12 mouse cellular contexts compared by ENCODE assay signal in the genomic region with DNA sequence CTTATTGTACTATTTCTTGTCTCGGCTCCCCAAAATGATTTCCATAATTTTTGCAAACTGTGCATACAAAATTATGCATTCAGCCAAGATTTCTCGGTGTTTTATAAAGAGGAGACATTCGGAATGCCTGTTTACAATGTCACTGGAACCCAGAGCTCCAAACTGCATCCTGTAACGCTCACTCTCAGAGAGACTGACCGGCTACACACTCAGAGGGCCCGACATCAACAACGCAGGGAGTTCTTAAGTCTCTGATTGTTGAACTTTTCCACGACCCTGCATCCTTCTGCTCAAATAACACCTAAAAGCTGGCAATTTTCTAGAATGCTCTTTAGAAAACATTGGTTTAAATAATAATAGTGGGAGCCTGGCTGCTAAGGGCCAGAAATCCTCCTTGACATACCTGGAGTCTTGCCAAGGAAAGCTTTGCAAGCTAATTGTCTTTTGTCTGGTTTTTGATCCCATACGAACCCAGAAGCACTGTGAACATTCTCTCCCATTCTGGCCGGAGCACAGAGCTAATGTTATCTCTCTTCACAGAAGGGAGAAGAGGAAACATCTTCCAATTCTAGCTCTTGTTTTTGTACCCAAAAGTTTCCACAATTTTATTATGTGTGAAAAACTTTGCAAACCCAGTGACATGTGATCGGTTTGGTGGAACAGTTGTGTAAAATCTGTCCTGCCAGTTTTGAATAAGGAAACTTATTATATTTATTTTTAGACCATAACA. TPM values are rescaled to one million over a fixed set of nuclear protein-coding genes. Genes with fewer than 3 reads are reported as not detected.
DNase-seq lines count a peak whose midpoint lies in the region; ATAC-seq and TF ChIP-seq lines count a peak whose summit lies in the region.
"Had no signal": no experiment of that assay in that cellular context is flagged by ENCODE, and none has a peak within 500 bp of the region (broad histone marks: within the 10 kb centered on the region; RNA-seq: fewer than 3 reads in every experiment).

No protein-coding gene starts in this region.

- peaks cover 4% of the 10 kb centered on the region for H3K4me1 ChIP-seq in heart, adult 2 months (ENCODE audit: control insufficient read depth, insufficient read depth, low read length)
- peaks cover 8% of the 10 kb centered on the region; the same call in 1 of the 2 replicates for H3K4me1 ChIP-seq in midbrain, embryonic 12.5 days
- H3K4me1 ChIP-seq in midbrain, embryonic 10.5 days: no peaks in the 10 kb centered on the region
- H3K4me1 ChIP-seq in heart, embryonic 15.5 days (replicated peaks): peaks cover 15% of the 10 kb centered on the region
- 0 out of 2 replicates have a peak, but pooled peaks cover 5% of the 10 kb centered on the region for H3K4me1 ChIP-seq in midbrain, postnatal 0 days (ENCODE audit: insufficient read depth, low read length)
- H3K4me1 ChIP-seq: liver, embryonic 15.5 days had no signal

- no peaks in the 10 kb centered on the region for H3K27me3 ChIP-seq in heart, adult 2 months (ENCODE audit: control insufficient read depth, insufficient read depth, low read length)
- no peaks in the 10 kb centered on the region for H3K27me3 ChIP-seq in midbrain, embryonic 12.5 days
- no peaks in the 10 kb centered on the region for H3K27me3 ChIP-seq in midbrain, embryonic 10.5 days (ENCODE audit: low read depth, poor library complexity, severe bottlenecking)
- no peaks in the 10 kb centered on the region for H3K27me3 ChIP-seq in heart, embryonic 15.5 days
- H3K27me3 ChIP-seq in midbrain, postnatal 0 days (ENCODE audit: insufficient read depth, low read length): no peaks in the 10 kb centered on the region
- H3K27me3 ChIP-seq: liver, embryonic 15.5 days had no signal

- TF ChIP-seq POLR2A in heart, adult 2 months (IDR thresholded peaks at IDR 0.05; ENCODE audit: insufficient read depth, low read depth, low read length): no peak

- H3K36me3 ChIP-seq in heart, adult 2 months (ENCODE audit: control insufficient read depth, insufficient read depth, low read length): 0 out of 2 replicates have a peak, but pooled peaks cover 4% of the 10 kb centered on the region
- no peaks in the 10 kb centered on the region for H3K36me3 ChIP-seq in midbrain, embryonic 12.5 days
- H3K36me3 ChIP-seq in midbrain, embryonic 10.5 days: no peaks in the 10 kb centered on the region
- no peaks in the 10 kb centered on the region for H3K36me3 ChIP-seq in heart, embryonic 15.5 days
- H3K36me3 ChIP-seq in midbrain, postnatal 0 days (ENCODE audit: insufficient read depth, low read length): no peaks in the 10 kb centered on the region
- H3K36me3 ChIP-seq: liver, embryonic 15.5 days had no signal

- TF ChIP-seq CTCF in heart, adult 2 months (IDR thresholded peaks at IDR 0.05): no peak
- TF ChIP-seq CTCF in midbrain, postnatal 0 days (IDR thresholded peaks at IDR 0.05): no peak

- ATAC-seq in midbrain, embryonic 12.5 days (ENCODE audit: low FRiP score, low read depth): no peak
- peak; percentile 55 for ATAC-seq in heart, embryonic 15.5 days (replicated peaks; ENCODE audit: insufficient number of reproducible peaks, insufficient read depth, low FRiP score, low read depth)
- ATAC-seq in midbrain, postnatal 0 days (ENCODE audit: low FRiP score): no peak
- ATAC-seq: CD4-positive, CD25-positive, alpha-beta regulatory T cell, adult 4 months had no signal

- H3K4me3 ChIP-seq in heart, adult 2 months: no peak overlapping the region
- H3K4me3 ChIP-seq in midbrain, embryonic 12.5 days: no peak overlapping the region
- no peak overlapping the region for H3K4me3 ChIP-seq in midbrain, embryonic 10.5 days
- no peak overlapping the region for H3K4me3 ChIP-seq in heart, embryonic 15.5 days
- H3K4me3 ChIP-seq in midbrain, postnatal 0 days (ENCODE audit: low read depth, low read length): no peak overlapping the region
- H3K4me3 ChIP-seq: erythroblast, embryonic 14.5 days; liver, embryonic 15.5 days had no signal

- H3K27ac ChIP-seq in heart, adult 2 months: peak overlapping the region; percentile 53
- H3K27ac ChIP-seq in midbrain, embryonic 12.5 days (replicated peaks): 0 out of 2 replicates have a peak overlapping the region, but pooled peaks have one; percentile 4
- no peak overlapping the region for H3K27ac ChIP-seq in midbrain, embryonic 10.5 days (replicated peaks)
- H3K27ac ChIP-seq in heart, embryonic 15.5 days: peak overlapping the region; percentile 69
- no peak overlapping the region for H3K27ac ChIP-seq in midbrain, postnatal 0 days (ENCODE audit: low read depth, low read length)
- H3K27ac ChIP-seq: liver, embryonic 15.5 days had no signal

- H3K9me3 ChIP-seq in midbrain, embryonic 12.5 days: no peaks in the 10 kb centered on the region
- H3K9me3 ChIP-seq in midbrain, embryonic 10.5 days (replicated peaks): no peaks in the 10 kb centered on the region
- H3K9me3 ChIP-seq in heart, embryonic 15.5 days (replicated peaks): no peaks in the 10 kb centered on the region
- no peaks in the 10 kb centered on the region for H3K9me3 ChIP-seq in midbrain, postnatal 0 days (ENCODE audit: low read length)
- H3K9me3 ChIP-seq: liver, embryonic 15.5 days had no signal

- DNase-seq in heart, adult 2 months: peak in 1 of 2 experiments; percentile 21
- no peak for DNase-seq in heart, postnatal 25 days (ENCODE audit: low spot score)
- no peak for DNase-seq in midbrain, embryonic 10.5 days (ENCODE audit: low spot score)
- peak; percentile 32 for DNase-seq in midbrain, postnatal 0 days (ENCODE audit: low spot score)
- DNase-seq in layer of hippocampus, adult 9-10 months (ENCODE audit: low spot score): no peak
- DNase-seq: cerebellum, postnatal 25 days; gastrocnemius, postnatal 25 days had no signal

- intact Hi-C loops in heart, adult 2 months (cut with DNase I): loop anchor here (10.0 kb wide), 1 partner anchor 195 kb away; the partner anchor contains the start of genes Fkbp14 and Plekha8
- intact Hi-C loops in heart, postnatal 25 days (cut with DNase I): loop anchor here (10.0 kb wide), 1 partner anchor 185 kb away; no protein-coding TSS in a partner anchor

- H3K4me2 ChIP-seq in midbrain, embryonic 12.5 days (replicated peaks): no peak overlapping the region
- H3K4me2 ChIP-seq in heart, embryonic 15.5 days: no peak overlapping the region
- no peak overlapping the region for H3K4me2 ChIP-seq in midbrain, postnatal 0 days (ENCODE audit: low read depth, low read length, poor library complexity, severe bottlenecking)
- H3K4me2 ChIP-seq: liver, embryonic 15.5 days had no signal

- H3K9ac ChIP-seq in heart, adult 2 months (ENCODE audit: low read depth, low read length): no peak overlapping the region
- no peak overlapping the region for H3K9ac ChIP-seq in midbrain, embryonic 12.5 days (replicated peaks)
- no peak overlapping the region for H3K9ac ChIP-seq in heart, embryonic 15.5 days
- H3K9ac ChIP-seq in midbrain, postnatal 0 days (replicated peaks; ENCODE audit: low read length, poor library complexity, severe bottlenecking): no peak overlapping the region
- H3K9ac ChIP-seq: liver, embryonic 15.5 days had no signal

- no peak for TF ChIP-seq EP300 in heart, adult 2 months (IDR thresholded peaks at IDR 0.05; ENCODE audit: insufficient read depth, low read depth, low read length)

- no peaks in the 10 kb centered on the region for H3K79me2 ChIP-seq in heart, adult 2 months (replicated peaks; ENCODE audit: control insufficient read depth, insufficient read depth, low read length)

- WGBS in heart, adult 2 months: 23% methylated on average over 11 of the region's 11 CpGs
- 60% methylated on average over 11 of the region's 11 CpGs for WGBS in midbrain, embryonic 12.5 days
- WGBS in midbrain, embryonic 10.5 days: 77% methylated on average over 11 of the region's 11 CpGs
- WGBS in heart, embryonic 15.5 days: 39% methylated on average over 11 of the region's 11 CpGs
- WGBS in midbrain, postnatal 0 days: 39% methylated on average over 11 of the region's 11 CpGs

RNA-seq across cellular contexts. Expression of gene Wipf3, which starts 30.0 kb away (rescaled TPM):
- 10 to 100 TPM; 26.3 to 47.2 TPM for total RNA-seq in heart, adult 2 months (2021)
- 12.2 and 14.0 TPM in 2 replicates for polyA plus RNA-seq in heart, adult 2 months (2012; rRNA removed)
- 10 to 100 TPM; 29.9 to 42.3 TPM for total RNA-seq in heart, postnatal 25 days (2021)
- 0.89 and 1.3 TPM in 2 replicates for polyA plus RNA-seq in midbrain, embryonic 12.5 days (2016; fragmentation: Nextera tagmentation; extraction: Ambion mirVana)
- 0.30 and 0.50 TPM in 2 replicates for polyA plus RNA-seq in midbrain, embryonic 10.5 days (2016; fragmentation: Nextera tagmentation; extraction: Ambion mirVana)
- polyA plus RNA-seq in heart, embryonic 15.5 days (2015; fragmentation: Nextera tagmentation; extraction: Ambion mirVana): 3.3 and 3.4 TPM in 2 replicates
- 4.5 and 5.9 TPM in 2 replicates for total RNA-seq in midbrain, postnatal 0 days (2014; rRNA removed)
- 1.3 and 1.7 TPM in 2 replicates for polyA plus RNA-seq in midbrain, postnatal 0 days (2015; fragmentation: Nextera tagmentation; extraction: Ambion mirVana)
- polyA plus RNA-seq: CD4-positive, CD25-positive, alpha-beta regulatory T cell, adult 4 months; erythroblast, embryonic 14.5 days had no signal

Comparison
In these comparisons a context has a peak if more than half of its experiments do, and no peak if none do; other contexts are left out.
1. H3K27ac ChIP-seq: peak in heart, adult 2 months (single experiment), midbrain, embryonic 12.5 days (single experiment) and heart, embryonic 15.5 days (single experiment); none in midbrain, embryonic 10.5 days (single experiment) and midbrain, postnatal 0 days (single experiment).